Mouse (Mus musculus) heart, adult 2 months (tissue): ENCODE measurements at regions not wholly inside any gene's neighbourhood (a gene's known extent, or its start where the extent isn't known, plus 50 kb on each side); places are given as distances from the start of the nearest gene placed in this dataset.

Experiments
- CTCF ChIP-seq: fragments of 200-600 bp; IDR thresholded peaks from 2 replicates; pipeline ENCODE4 v1.8.1; 2022; ENCODE audit warnings: antibody characterized with exemption, mild to moderate bottlenecking, moderate library complexity
- POLR2A ChIP-seq: fragments of 200-500 bp; IDR thresholded peaks from 2 replicates; pipeline ENCODE4 v1.6.1; 2011; ENCODE audit warnings: mild to moderate bottlenecking, low read depth, low read length, control low read depth; ENCODE audit not compliant: insufficient read depth

- TF ChIP-seq CTCF (no peak), POLR2A (no peak)
These were observed 279.7 kb downstream of the Nek10 start for GRCm38 (mm10) chr14:15082889-15083288.
